ENCODE assay signal across 8 mouse cellular contexts in genomic region chr16:4963346-4963745, GRCm38 (mm10). TPM values are rescaled to one million over a fixed set of nuclear protein-coding genes. Genes with fewer than 3 reads are reported as not detected.
DNase-seq lines count a peak whose midpoint lies in the region; ATAC-seq and TF ChIP-seq lines count a peak whose summit lies in the region.

No protein-coding gene starts in this region.

- no peak for TF ChIP-seq POLR2A in spleen, adult 2 months (IDR thresholded peaks at IDR 0.05; ENCODE audit: low read depth, low read length)
- TF ChIP-seq POLR2A in limb, embryonic 14.5 days (IDR thresholded peaks at IDR 0.05; ENCODE audit: borderline replicate concordance, extremely low read depth, insufficient read depth, insufficient read length): no peak

- H3K27ac ChIP-seq in spleen, adult 2 months (ENCODE audit: insufficient read depth, low read length): no peak overlapping the region
- no peak overlapping the region for H3K27ac ChIP-seq in limb, embryonic 14.5 days (replicated peaks; ENCODE audit: low read depth, low read length)
- no peak overlapping the region; the same call in 1 of the 2 replicates for H3K27ac ChIP-seq in stomach, postnatal 0 days (replicated peaks)

- DNase-seq in cerebellum, adult 9-10 months: peak; percentile 60
- DNase-seq in cerebellum, postnatal 10 days: no peak
- no peak for DNase-seq in spleen, adult 2 months (ENCODE audit: low read depth in 1 of 2, low spot score in 2 of 2)
- no peak for DNase-seq in spleen, adult 12 weeks (ENCODE audit: low spot score)
- no peak for DNase-seq in limb, embryonic 14.5 days (ENCODE audit: low spot score)
- DNase-seq in stomach, postnatal 0 days (ENCODE audit: low spot score): no peak
- DNase-seq in frontal cortex, postnatal 36 days (ENCODE audit: low spot score in 2 of 2): no peak
- DNase-seq in frontal cortex, postnatal 14 days (ENCODE audit: low spot score in 2 of 2): no peak

- H3K4me1 ChIP-seq in spleen, adult 2 months (ENCODE audit: control insufficient read depth, insufficient read depth, insufficient read length): peaks cover 14% of the 10 kb centered on the region; the same call in 1 of the 2 replicates
- H3K4me1 ChIP-seq in limb, embryonic 14.5 days (ENCODE audit: control insufficient read depth, insufficient read depth, low read length): peaks cover 9% of the 10 kb centered on the region
- H3K4me1 ChIP-seq in stomach, postnatal 0 days (replicated peaks; ENCODE audit: control insufficient read depth, insufficient read depth): peaks cover 3% of the 10 kb centered on the region; the same call in 1 of the 2 replicates

- no peaks in the 10 kb centered on the region for H3K9me3 ChIP-seq in limb, embryonic 14.5 days (ENCODE audit: control insufficient read depth, low read length)
- no peaks in the 10 kb centered on the region for H3K9me3 ChIP-seq in stomach, postnatal 0 days (ENCODE audit: control insufficient read depth, low read length)

- H3K4me2 ChIP-seq in limb, embryonic 14.5 days (replicated peaks; ENCODE audit: low read depth, low read length, severe bottlenecking): peak overlapping the region; percentile 64
- H3K4me2 ChIP-seq in stomach, postnatal 0 days (replicated peaks; ENCODE audit: low read depth): peak overlapping the region; percentile 85

- H3K27me3 ChIP-seq in spleen, adult 2 months (ENCODE audit: control insufficient read depth, insufficient read depth, low read length): no peaks in the 10 kb centered on the region
- H3K27me3 ChIP-seq in limb, embryonic 14.5 days (ENCODE audit: control insufficient read depth, insufficient read depth, low read length): no peaks in the 10 kb centered on the region
- no peaks in the 10 kb centered on the region for H3K27me3 ChIP-seq in stomach, postnatal 0 days (ENCODE audit: control insufficient read depth, insufficient read depth, low read length)

- ATAC-seq in limb, embryonic 14.5 days (ENCODE audit: low FRiP score, low read depth): no peak
- no peak for ATAC-seq in stomach, postnatal 0 days (ENCODE audit: low FRiP score, low TSS enrichment)

- H3K36me3 ChIP-seq in spleen, adult 2 months (ENCODE audit: control insufficient read depth, insufficient read depth, low read length): no peaks in the 10 kb centered on the region
- no peaks in the 10 kb centered on the region; the same call in 1 of the 2 replicates for H3K36me3 ChIP-seq in limb, embryonic 14.5 days (ENCODE audit: control insufficient read depth, insufficient read depth, low read length)
- no peaks in the 10 kb centered on the region for H3K36me3 ChIP-seq in stomach, postnatal 0 days (ENCODE audit: control insufficient read depth, insufficient read depth, low read length)

- peak overlapping the region; percentile 76 for H3K9ac ChIP-seq in limb, embryonic 14.5 days (ENCODE audit: low read depth, low read length, severe bottlenecking)
- H3K9ac ChIP-seq in stomach, postnatal 0 days (ENCODE audit: low read length): peak overlapping the region; percentile 86

- H3K4me3 ChIP-seq in spleen, adult 2 months (ENCODE audit: extremely low read depth, insufficient read depth, insufficient read length): peak overlapping the region; percentile 19
- peak overlapping the region; percentile 89 for H3K4me3 ChIP-seq in limb, embryonic 14.5 days (replicated peaks; ENCODE audit: low read length)
- H3K4me3 ChIP-seq in stomach, postnatal 0 days (ENCODE audit: low read depth, low read length): peak overlapping the region; percentile 89

- TF ChIP-seq CTCF in spleen, adult 2 months (IDR thresholded peaks at IDR 0.05; ENCODE audit: extremely low read depth, insufficient read depth, insufficient read length, insufficient replicate concordance): no peak
- no peak for TF ChIP-seq CTCF in stomach, postnatal 0 days (IDR thresholded peaks at IDR 0.05; ENCODE audit: low read depth)

- TF ChIP-seq EP300 in stomach, postnatal 0 days (optimal IDR thresholded peaks at IDR 0.05): no peak

- WGBS in spleen, adult 2 months: 42% methylated on average over 9 of the region's 9 CpGs
- 44% methylated on average over 9 of the region's 9 CpGs for WGBS in limb, embryonic 14.5 days
- WGBS in stomach, postnatal 0 days: 36% methylated on average over 9 of the region's 9 CpGs

RNA-seq across cellular contexts. Expression of gene Anks3, which starts 0.7 kb away (rescaled TPM):
- 51.5 and 56.3 TPM in 2 replicates for polyA plus RNA-seq in spleen, adult 2 months (2012; rRNA removed)
- polyA plus RNA-seq in limb, embryonic 14.5 days (2012; rRNA removed): 106 and 108 TPM in 2 replicates
- polyA plus RNA-seq in limb, embryonic 14.5 days (2014; fragmentation: Nextera tagmentation; extraction: Ambion mirVana): 59.3 and 67.9 TPM in 2 replicates
- polyA plus RNA-seq in stomach, postnatal 0 days (2015; fragmentation: Nextera tagmentation; extraction: Ambion mirVana): 21.6 and 22.7 TPM in 2 replicates

RNA-seq across cellular contexts. Expression of gene Nudt16l1, which starts 24.8 kb away (rescaled TPM):
- polyA plus RNA-seq in spleen, adult 2 months (2012; rRNA removed): 70.3 and 78.4 TPM in 2 replicates
- 127 and 140 TPM in 2 replicates for polyA plus RNA-seq in limb, embryonic 14.5 days (2012; rRNA removed)
- 172 and 178 TPM in 2 replicates for polyA plus RNA-seq in limb, embryonic 14.5 days (2014; fragmentation: Nextera tagmentation; extraction: Ambion mirVana)
- polyA plus RNA-seq in stomach, postnatal 0 days (2015; fragmentation: Nextera tagmentation; extraction: Ambion mirVana): 92.9 and 93.6 TPM in 2 replicates

RNA-seq across cellular contexts. Expression of gene Sept12, which starts 34.3 kb away (rescaled TPM):
- not detected in 2 replicates for polyA plus RNA-seq in spleen, adult 2 months (2012; rRNA removed)
- 0.04 and 0.05 TPM in 2 replicates for polyA plus RNA-seq in limb, embryonic 14.5 days (2012; rRNA removed)
- polyA plus RNA-seq in limb, embryonic 14.5 days (2014; fragmentation: Nextera tagmentation; extraction: Ambion mirVana): not detected in 2 replicates
- polyA plus RNA-seq in stomach, postnatal 0 days (2015; fragmentation: Nextera tagmentation; extraction: Ambion mirVana): not detected in 2 replicates

RNA-seq across cellular contexts. Expression of gene Smim22, which starts 43.7 kb away (rescaled TPM):
- 1.4 and 1.8 TPM in 2 replicates for polyA plus RNA-seq in spleen, adult 2 months (2012; rRNA removed)
- polyA plus RNA-seq in limb, embryonic 14.5 days (2012; rRNA removed): 2.9 and 3.5 TPM in 2 replicates
- polyA plus RNA-seq in limb, embryonic 14.5 days (2014; fragmentation: Nextera tagmentation; extraction: Ambion mirVana): 4.2 and 4.5 TPM in 2 replicates
- polyA plus RNA-seq in stomach, postnatal 0 days (2015; fragmentation: Nextera tagmentation; extraction: Ambion mirVana): 112 and 114 TPM in 2 replicates

RNA-seq across cellular contexts. Expression of gene Rogdi, which starts 50.0 kb away (rescaled TPM):
- polyA plus RNA-seq in spleen, adult 2 months (2012; rRNA removed): 229 and 300 TPM in 2 replicates
- 64.5 and 81.5 TPM in 2 replicates for polyA plus RNA-seq in limb, embryonic 14.5 days (2012; rRNA removed)
- 50.1 and 56.7 TPM in 2 replicates for polyA plus RNA-seq in limb, embryonic 14.5 days (2014; fragmentation: Nextera tagmentation; extraction: Ambion mirVana)
- 36.6 and 44.7 TPM in 2 replicates for polyA plus RNA-seq in stomach, postnatal 0 days (2015; fragmentation: Nextera tagmentation; extraction: Ambion mirVana)

Comparison
In these comparisons a context has a peak if more than half of its experiments do, and no peak if none do; other contexts are left out.
1. H3K4me3 ChIP-seq: peak in every context shown above with its lines; median percentile 89 in limb, embryonic 14.5 days; 89 in stomach, postnatal 0 days; 19 in spleen, adult 2 months.